Mouse (Mus musculus) forebrain, embryonic 13.5 days (tissue): ENCODE results near the gene Pnpla2. TPM values are rescaled to one million over a fixed set of nuclear protein-coding genes. Genes with fewer than 3 reads are reported as not detected.

ENCODE experiments used
- ATAC-seq: fragments of 200-750 bp; cut with Nextera tagmentation; 2 replicates; pipeline ENCODE4 v1.8.0; 2017
- H3K27ac ChIP-seq: fragments of 300-500 bp; sonication (generic); 2 replicates; pipeline ENCODE4 v1.5.1; 2015; ENCODE audit warnings: inconsistent platforms, mild to moderate bottlenecking, moderate library complexity
- H3K27me3 ChIP-seq: fragments of 300-500 bp; sonication (generic); 2 replicates; pipeline ENCODE4 v1.6.1; 2015; ENCODE audit warnings: mild to moderate bottlenecking, inconsistent platforms
- H3K36me3 ChIP-seq: fragments of 300-500 bp; sonication (generic); 2 replicates; pipeline ENCODE4 v1.6.1; 2015; ENCODE audit warnings: mild to moderate bottlenecking, inconsistent platforms; ENCODE audit not compliant: poor library complexity, severe bottlenecking
- H3K4me1 ChIP-seq: fragments of 300-500 bp; sonication (generic); 2 replicates; pipeline ENCODE4 v1.6.1; 2015; ENCODE audit warnings: inconsistent platforms
- H3K4me2 ChIP-seq: fragments of 300-500 bp; sonication (generic); 2 replicates; pipeline ENCODE4 v1.6.1; 2015; ENCODE audit warnings: inconsistent platforms, mild to moderate bottlenecking, moderate library complexity
- H3K4me3 ChIP-seq: fragments of 300-500 bp; sonication (generic); 2 replicates; pipeline ENCODE4 v1.5.1; 2015; ENCODE audit warnings: mild to moderate bottlenecking, inconsistent platforms
- H3K9ac ChIP-seq: fragments of 300-500 bp; sonication (generic); 2 replicates; pipeline ENCODE4 v1.6.1; 2015; ENCODE audit warnings: mild to moderate bottlenecking, inconsistent platforms
- H3K9me3 ChIP-seq: fragments of 300-500 bp; sonication (generic); replicated peaks from 2 replicates; pipeline ENCODE4 v1.6.1; 2016; ENCODE audit warnings: inconsistent platforms
- WGBS: fragments of 180-500 bp; shearing (Covaris S2); methylation state at CpG from one replicate; pipeline ENCODE4 v1.1.7; 2015; 5-methylcytosine and 5-hydroxymethylcytosine counted together
- polyA plus RNA-seq: library from polyadenylated mRNA; unstranded; fragments of >200 nt; fragmentation: Nextera tagmentation; extraction: Ambion mirVana; gene quantifications from 2 replicates; pipeline ENCODE4 v1.2.1, GENCODE M21; 2015

Gene Pnpla2
- polyA plus RNA-seq, 1 experiment from 2014 or later, result 19.5 TPM

GRCm38 (mm10) chr7:141474160-141474559 lies 19.2 kb downstream of the Pnpla2 start:
- H3K27ac ChIP-seq, result no peak overlapping the region
- H3K9me3 ChIP-seq, result no peaks in the 10 kb centered on the region
- ATAC-seq, result no peak
- H3K4me2 ChIP-seq, result peak overlapping the region; percentile 87
- H3K4me1 ChIP-seq, result peaks cover 44% of the 10 kb centered on the region
- WGBS, result 9% methylated on average over 5 of the region's 5 CpGs
- H3K36me3 ChIP-seq, result peaks cover 36% of the 10 kb centered on the region
- H3K27me3 ChIP-seq, result peaks cover 27% of the 10 kb centered on the region
- H3K9ac ChIP-seq, result peak overlapping the region; percentile 86
- peak overlapping the region; percentile 81 for H3K4me3 ChIP-seq

- H3K4me3 ChIP-seq, result peak within 1 kb of the TSS; percentile 81
- H3K4me2 ChIP-seq, result peak within 1 kb of the TSS; percentile 87
- H3K9ac ChIP-seq, result peak within 1 kb of the TSS; percentile 86
- peaks cover 34% of the 10 kb centered on the region for H3K4me1 ChIP-seq
- under 1% methylated on average over 87 of the region's 87 CpGs for WGBS
- peaks cover 27% of the 10 kb centered on the region for H3K27me3 ChIP-seq
- H3K27ac ChIP-seq, result peak within 1 kb of the TSS; percentile 85
- H3K36me3 ChIP-seq, result peaks cover 26% of the 10 kb centered on the region
- ATAC-seq, result peak; percentile 91
- H3K9me3 ChIP-seq, result no peaks in the 10 kb centered on the region
These were observed 20.2 kb downstream of the Pnpla2 start, which contains the start of the genes Polr2l and Tspan4 for GRCm38 (mm10) chr7:141475011-141475804. Polr2l (minus strand) TSS chr7:141475132. Tspan4 (plus strand) TSS chr7:141475240.

- Histone ChIP-seq H3K4me1 (peaks cover 35% of the 10 kb centered on the region), H3K9me3 (no peaks in the 10 kb centered on the region), H3K9ac (peak overlapping the region; percentile 86), H3K27ac (no peak overlapping the region), H3K36me3 (peaks cover 20% of the 10 kb centered on the region), H3K4me3 (peak overlapping the region; percentile 81), H3K27me3 (peaks cover 27% of the 10 kb centered on the region), H3K4me2 (peak overlapping the region; percentile 87)
- ATAC-seq, result no peak
- 4% methylated on average over 12 of the region's 12 CpGs for WGBS
These were observed 20.8 kb downstream of the Pnpla2 start for GRCm38 (mm10) chr7:141475805-141476158.

- Histone ChIP-seq H3K4me2 (peak overlapping the region; percentile 87), H3K9me3 (no peaks in the 10 kb centered on the region), H3K27me3 (peaks cover 27% of the 10 kb centered on the region), H3K27ac (peak overlapping the region; percentile 25; the same call in 1 of the 2 replicates), H3K36me3 (peaks cover 14% of the 10 kb centered on the region), H3K4me3 (peak overlapping the region; percentile 81), H3K4me1 (peaks cover 41% of the 10 kb centered on the region), H3K9ac (peak overlapping the region; percentile 86)
- WGBS, result 8% methylated on average over 17 of the region's 17 CpGs
- no peak for ATAC-seq
These were observed 21.4 kb downstream of the Pnpla2 start for GRCm38 (mm10) chr7:141476226-141476980.

GRCm38 (mm10) chr7:141476981-141477370 lies 22.0 kb downstream of the Pnpla2 start:
- no peak for ATAC-seq
- Histone ChIP-seq H3K9ac (no peak overlapping the region), H3K4me1 (peaks cover 46% of the 10 kb centered on the region), H3K36me3 (peaks cover 10% of the 10 kb centered on the region), H3K4me2 (peak overlapping the region; percentile 87), H3K4me3 (no peak overlapping the region), H3K27ac (peak overlapping the region; percentile 25; the same call in 1 of the 2 replicates), H3K27me3 (peaks cover 31% of the 10 kb centered on the region), H3K9me3 (no peaks in the 10 kb centered on the region)
- 31% methylated on average over 7 of the region's 7 CpGs for WGBS

GRCm38 (mm10) chr7:141477578-141478269 lies 22.7 kb downstream of the Pnpla2 start:
- Histone ChIP-seq H3K4me3 (no peak overlapping the region), H3K36me3 (peaks cover 3% of the 10 kb centered on the region; the same call in 1 of the 2 replicates), H3K4me2 (no peak overlapping the region), H3K9ac (no peak overlapping the region), H3K9me3 (no peaks in the 10 kb centered on the region), H3K4me1 (peaks cover 52% of the 10 kb centered on the region), H3K27ac (no peak overlapping the region), H3K27me3 (peaks cover 33% of the 10 kb centered on the region)
- ATAC-seq, result no peak
- 71% methylated on average over 4 of the region's 4 CpGs for WGBS

GRCm38 (mm10) chr7:141478270-141478748 lies 23.3 kb downstream of the Pnpla2 start:
- Histone ChIP-seq H3K4me1 (peaks cover 56% of the 10 kb centered on the region), H3K9me3 (no peaks in the 10 kb centered on the region), H3K9ac (no peak overlapping the region), H3K36me3 (no peaks in the 10 kb centered on the region), H3K4me3 (no peak overlapping the region), H3K27ac (no peak overlapping the region), H3K27me3 (peaks cover 39% of the 10 kb centered on the region), H3K4me2 (no peak overlapping the region)
- no peak for ATAC-seq
- 84% methylated on average over 5 of the region's 5 CpGs for WGBS

- Histone ChIP-seq H3K9ac (no peak overlapping the region), H3K4me2 (peak overlapping the region; percentile 95), H3K27ac (no peak overlapping the region), H3K36me3 (no peaks in the 10 kb centered on the region), H3K9me3 (no peaks in the 10 kb centered on the region), H3K27me3 (peaks cover 39% of the 10 kb centered on the region), H3K4me3 (peak overlapping the region; percentile 60), H3K4me1 (peaks cover 37% of the 10 kb centered on the region)
- ATAC-seq, result peak; percentile 58
- WGBS, result 8% methylated on average over 10 of the region's 10 CpGs
These were observed 26.0 kb downstream of the Pnpla2 start for GRCm38 (mm10) chr7:141480842-141481497.

- peaks cover 29% of the 10 kb centered on the region for H3K4me1 ChIP-seq
- peaks cover 31% of the 10 kb centered on the region for H3K27me3 ChIP-seq
- H3K9me3 ChIP-seq, result no peaks in the 10 kb centered on the region
- peak overlapping the region; percentile 79 for H3K9ac ChIP-seq
- peak; percentile 66 for ATAC-seq
- under 1% methylated on average over 73 of the region's 81 CpGs for WGBS
- peak overlapping the region; percentile 60 for H3K4me3 ChIP-seq
- H3K4me2 ChIP-seq, result peak overlapping the region; percentile 95
- H3K27ac ChIP-seq, result no peak overlapping the region
- H3K36me3 ChIP-seq, result no peaks in the 10 kb centered on the region
These were observed 26.8 kb downstream of the Pnpla2 start for GRCm38 (mm10) chr7:141481498-141482401.

GRCm38 (mm10) chr7:141482531-141483024 lies 27.6 kb downstream of the Pnpla2 start:
- Histone ChIP-seq H3K9me3 (no peaks in the 10 kb centered on the region), H3K36me3 (no peaks in the 10 kb centered on the region), H3K4me3 (peak overlapping the region; percentile 60), H3K4me2 (peak overlapping the region; percentile 95), H3K27me3 (peaks cover 24% of the 10 kb centered on the region), H3K9ac (peak overlapping the region; percentile 79), H3K4me1 (peaks cover 25% of the 10 kb centered on the region), H3K27ac (no peak overlapping the region)
- WGBS, result 8% methylated on average over 11 of the region's 11 CpGs
- ATAC-seq, result 0 out of 2 replicates have a peak, but pooled peaks have one; percentile 1
